21 mouse cellular contexts compared by ENCODE assay signal in the genomic region with DNA sequence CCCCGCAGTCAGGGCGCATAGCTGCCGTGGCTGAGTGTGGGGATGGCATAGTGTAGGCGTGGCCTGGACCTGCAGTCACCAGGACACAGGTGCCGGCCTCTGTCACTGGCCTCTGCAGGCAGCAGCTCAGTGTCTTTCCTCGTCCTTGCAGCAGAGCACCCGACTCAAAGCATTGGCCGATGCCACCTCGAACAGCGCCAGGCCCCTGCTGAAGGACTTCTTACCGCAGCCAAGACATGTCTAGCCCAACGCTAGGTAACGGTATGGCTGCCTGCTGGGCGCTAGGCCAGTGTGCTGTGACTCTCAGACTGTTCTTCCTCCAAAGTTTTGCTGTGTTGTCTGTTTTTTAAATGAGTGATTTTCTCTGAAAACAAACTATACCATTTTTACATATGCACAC.
"Had no signal": no experiment of that assay in that cellular context is flagged by ENCODE, and none has a peak within 500 bp of the region (broad histone marks: within the 10 kb centered on the region; RNA-seq: fewer than 3 reads in every experiment).

No protein-coding gene starts in this region.

- H3K9me3 ChIP-seq: limb, embryonic 12.5 days; limb, embryonic 15.5 days; midbrain, embryonic 12.5 days; midbrain, embryonic 15.5 days; neural tube, embryonic 13.5 days; stomach, embryonic 15.5 days had no signal

- H3K4me1 ChIP-seq: limb, embryonic 12.5 days; limb, embryonic 15.5 days; midbrain, embryonic 12.5 days; midbrain, embryonic 15.5 days; neural tube, embryonic 13.5 days; stomach, embryonic 15.5 days had no signal

- DNase-seq: kidney, postnatal 25 days; layer of hippocampus, adult 9-11 months; liver, postnatal 0 days; lung, embryonic 14.5 days; retina, postnatal 1 day; right cerebral cortex, postnatal 25 days; spleen, adult 18-20 months; thymus, postnatal 25 days had no signal

- H3K9ac ChIP-seq: limb, embryonic 12.5 days; limb, embryonic 15.5 days; liver, embryonic 14.5 days; liver, postnatal 0 days; lung, embryonic 14.5 days; midbrain, embryonic 12.5 days; midbrain, embryonic 15.5 days; neural tube, embryonic 13.5 days; stomach, embryonic 15.5 days had no signal

- H3K4me3 ChIP-seq: layer of hippocampus, adult 2 months; limb, embryonic 12.5 days; limb, embryonic 15.5 days; midbrain, embryonic 12.5 days; midbrain, embryonic 15.5 days; myocyte; neural tube, embryonic 13.5 days; stomach, embryonic 15.5 days had no signal

- H3K27me3 ChIP-seq: limb, embryonic 12.5 days; limb, embryonic 15.5 days; midbrain, embryonic 12.5 days; midbrain, embryonic 15.5 days; neural tube, embryonic 13.5 days; stomach, embryonic 15.5 days had no signal

- H3K27ac ChIP-seq: kidney, postnatal 0 days; layer of hippocampus, adult 2 months; limb, embryonic 12.5 days; limb, embryonic 15.5 days; liver, embryonic 14.5 days; macrophage; midbrain, embryonic 12.5 days; midbrain, embryonic 15.5 days; neural tube, embryonic 13.5 days; stomach, embryonic 15.5 days had no signal

- ATAC-seq: liver, postnatal 0 days; lung, postnatal 0 days; midbrain, embryonic 15.5 days had no signal

- H3K4me2 ChIP-seq: limb, embryonic 12.5 days; limb, embryonic 15.5 days; liver, embryonic 11.5 days; lung, embryonic 14.5 days; midbrain, embryonic 12.5 days; midbrain, embryonic 15.5 days; neural tube, embryonic 13.5 days; stomach, embryonic 15.5 days had no signal
